Mouse (Mus musculus) lung, embryonic 14.5 days (tissue): ENCODE results near the gene Sod2. TPM values are rescaled to one million over a fixed set of nuclear protein-coding genes. Genes with fewer than 3 reads are reported as not detected.
"Not testable (repeated sequence)": the region's sequence is repeated elsewhere in the genome, so short reads cannot be mapped to it uniquely, and the experiment has no call there.

Source experiments
- ATAC-seq: fragments of 200-750 bp; cut with Nextera tagmentation; 2 replicates; pipeline ENCODE4 v1.8.0; 2017; ENCODE audit warnings: mild to moderate bottlenecking, moderate TSS enrichment, moderate library complexity; ENCODE audit not compliant: insufficient read depth
- DNase-seq: peaks from one replicate; pipeline ENCODE4 v3.0.0-alpha.2; 2015
- H3K27ac ChIP-seq: fragments of 300-500 bp; sonication (generic); 2 replicates; pipeline ENCODE4 v1.5.1; 2014; ENCODE audit warnings: low read depth, mild to moderate bottlenecking, moderate library complexity
- H3K27me3 ChIP-seq: fragments of 300-500 bp; sonication (generic); 2 replicates; pipeline ENCODE4 v1.6.1; 2014; ENCODE audit warnings: low read length, control low read depth; ENCODE audit not compliant: insufficient read depth
- H3K36me3 ChIP-seq: fragments of 300-500 bp; sonication (generic); 2 replicates; pipeline ENCODE4 v1.6.1; 2014; ENCODE audit warnings: control low read depth; ENCODE audit not compliant: insufficient read depth
- H3K4me1 ChIP-seq: fragments of 300-500 bp; sonication (generic); 2 replicates; pipeline ENCODE4 v1.6.1; 2014; ENCODE audit warnings: antibody characterized with exemption, control low read depth; ENCODE audit not compliant: insufficient read depth
- H3K4me2 ChIP-seq: fragments of 300-500 bp; sonication (generic); 2 replicates; pipeline ENCODE4 v1.6.1; 2014; ENCODE audit warnings: mild to moderate bottlenecking
- H3K4me3 ChIP-seq: fragments of 300-500 bp; sonication (generic); 2 replicates; pipeline ENCODE4 v1.5.1; 2014; ENCODE audit warnings: low read depth, low read length
- H3K9ac ChIP-seq: fragments of 300-500 bp; sonication (generic); 2 replicates; pipeline ENCODE4 v1.6.1; 2014
- H3K9me3 ChIP-seq: fragments of 300-500 bp; sonication (generic); 2 replicates; pipeline ENCODE4 v1.6.1; 2016; ENCODE audit warnings: low read depth, low read length, control low read depth
- CTCF ChIP-seq: IDR thresholded peaks from 2 replicates; pipeline ENCODE4 v1.5.1; 2016; ENCODE audit warnings: antibody characterized with exemption, low read depth
- WGBS: fragments of 180-500 bp; shearing (Covaris S2); extraction: QIAGEN DNeasy Blood & Tissue Kit; methylation state at CpG from one replicate; pipeline ENCODE4 v1.1.7; 2014; 5-methylcytosine and 5-hydroxymethylcytosine counted together
- polyA plus RNA-seq: library from polyadenylated mRNA; unstranded; fragments of >200 nt; fragmentation: Nextera tagmentation; extraction: Ambion mirVana; gene quantifications from 2 replicates; pipeline ENCODE4 v1.2.1, GENCODE M21; 2014

Sod2 gene
- polyA plus RNA-seq, 1 experiment from 2014 or later = 106 TPM

DNA sequence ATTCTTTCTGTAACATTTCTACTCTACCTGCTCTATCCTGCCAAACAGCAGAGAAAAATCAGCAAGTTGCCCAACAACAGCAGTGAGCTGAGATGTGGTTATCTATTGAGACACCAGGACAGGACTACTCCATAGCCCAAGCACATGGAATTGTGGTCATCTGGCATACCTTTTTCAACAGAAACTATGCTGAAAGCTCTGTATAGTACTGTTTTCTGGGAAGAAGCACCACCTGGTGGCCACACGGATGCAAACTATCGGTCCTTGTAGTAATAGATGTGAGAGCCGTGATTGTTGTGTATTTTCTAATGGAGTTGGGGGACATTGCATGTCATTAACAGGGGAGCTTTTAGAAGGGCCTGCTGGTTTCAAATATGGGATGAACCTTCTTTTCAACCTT, 10.3 kb upstream of the Sod2 start:
- Histone ChIP-seq H3K27ac (no peak overlapping the region), H3K9me3 (no peaks in the 10 kb centered on the region), H3K36me3 (no peaks in the 10 kb centered on the region), H3K4me1 (no peaks in the 10 kb centered on the region; the same call in 1 of the 2 replicates), H3K4me2 (no peak overlapping the region), H3K27me3 (no peaks in the 10 kb centered on the region), H3K4me3 (no peak overlapping the region), H3K9ac (no peak overlapping the region)
- TF ChIP-seq CTCF = peak; percentile 65
- WGBS = 21% methylated on average over 3 of the region's 3 CpGs
- no peak for ATAC-seq
- peak; percentile 76 for DNase-seq

- Histone ChIP-seq H3K9ac (no peak overlapping the region; the same call in 1 of the 2 replicates), H3K36me3 (no peaks in the 10 kb centered on the region), H3K27me3 (no peaks in the 10 kb centered on the region), H3K27ac (no peak overlapping the region), H3K4me2 (no peak overlapping the region), H3K4me3 (no peak overlapping the region), H3K9me3 (no peaks in the 10 kb centered on the region), H3K4me1 (no peaks in the 10 kb centered on the region; the same call in 1 of the 2 replicates)
- ATAC-seq (no peak), DNase-seq (no peak)
- no peak for TF ChIP-seq CTCF
- 88% methylated on average over 5 of the region's 5 CpGs for WGBS
Observed at GRCm38 (mm10) chr17:12997890-12998289, 8.8 kb upstream of the Sod2 start.

- DNase-seq (no peak), ATAC-seq (no peak)
- Histone ChIP-seq H3K36me3 (no peaks in the 10 kb centered on the region), H3K27ac (no peak overlapping the region), H3K4me3 (no peak overlapping the region), H3K9ac (no peak overlapping the region), H3K4me1 (no peaks in the 10 kb centered on the region), H3K27me3 (no peaks in the 10 kb centered on the region), H3K9me3 (no peaks in the 10 kb centered on the region), H3K4me2 (no peak overlapping the region)
- no peak for TF ChIP-seq CTCF
- 80% methylated on average over 6 of the region's 6 CpGs for WGBS
Observed at GRCm38 (mm10) chr17:12999069-12999468, 7.6 kb upstream of the Sod2 start.

- H3K4me2 ChIP-seq, H3K4me3 ChIP-seq, H3K9me3 ChIP-seq, H3K27me3 ChIP-seq, H3K9ac ChIP-seq, DNase-seq, ATAC-seq, H3K36me3 ChIP-seq, H3K27ac ChIP-seq, H3K4me1 ChIP-seq: not testable (repeated sequence)
- WGBS = 90% methylated on average over 5 of the region's 5 CpGs
Observed at GRCm38 (mm10) chr17:13002243-13002642, 4.4 kb upstream of the Sod2 start.

GRCm38 (mm10) chr17:13004436-13004835, 2.2 kb upstream of the Sod2 start:
- H3K27ac ChIP-seq, H3K9ac ChIP-seq, H3K9me3 ChIP-seq, H3K4me2 ChIP-seq, H3K4me1 ChIP-seq, H3K36me3 ChIP-seq, H3K4me3 ChIP-seq, ATAC-seq, DNase-seq, H3K27me3 ChIP-seq: not testable (repeated sequence)
- WGBS = 52% methylated on average over 2 of the region's 2 CpGs

GRCm38 (mm10) chr17:13006984-13007383, 338 bp downstream of the Sod2 start:
- Histone ChIP-seq H3K9me3 (no peaks in the 10 kb centered on the region), H3K4me1 (peaks cover 5% of the 10 kb centered on the region; the same call in 1 of the 2 replicates), H3K9ac (no peak overlapping the region), H3K4me3 (peak overlapping the region; percentile 81), H3K4me2 (peak overlapping the region; percentile 75), H3K27ac (no peak overlapping the region), H3K36me3 (peaks cover 6% of the 10 kb centered on the region), H3K27me3 (no peaks in the 10 kb centered on the region)
- no peak for DNase-seq
- ATAC-seq = no peak
- 39% methylated on average over 5 of the region's 5 CpGs for WGBS
- no peak for TF ChIP-seq CTCF

- H3K27ac ChIP-seq = peak overlapping the region; percentile 90
- H3K9ac ChIP-seq = peak overlapping the region; percentile 71
- peak overlapping the region; percentile 81 for H3K4me3 ChIP-seq
- DNase-seq (peak; percentile 99), ATAC-seq (peak; percentile 99)
- WGBS = under 1% methylated on average over 76 of the region's 76 CpGs
- peak overlapping the region; percentile 75 for H3K4me2 ChIP-seq
- peaks cover 14% of the 10 kb centered on the region for H3K36me3 ChIP-seq
- peaks cover 5% of the 10 kb centered on the region; the same call in 1 of the 2 replicates for H3K4me1 ChIP-seq
- TF ChIP-seq CTCF = 0 out of 2 replicates have a peak, but pooled peaks have one; percentile 16
- H3K27me3 ChIP-seq = no peaks in the 10 kb centered on the region
- H3K9me3 ChIP-seq = no peaks in the 10 kb centered on the region
Observed at GRCm38 (mm10) chr17:13007730-13008425, 1.2 kb downstream of the Sod2 start.
